Mouse (Mus musculus): ENCODE data around the gene Tmem160.

The Tmem160 gene

DNA sequence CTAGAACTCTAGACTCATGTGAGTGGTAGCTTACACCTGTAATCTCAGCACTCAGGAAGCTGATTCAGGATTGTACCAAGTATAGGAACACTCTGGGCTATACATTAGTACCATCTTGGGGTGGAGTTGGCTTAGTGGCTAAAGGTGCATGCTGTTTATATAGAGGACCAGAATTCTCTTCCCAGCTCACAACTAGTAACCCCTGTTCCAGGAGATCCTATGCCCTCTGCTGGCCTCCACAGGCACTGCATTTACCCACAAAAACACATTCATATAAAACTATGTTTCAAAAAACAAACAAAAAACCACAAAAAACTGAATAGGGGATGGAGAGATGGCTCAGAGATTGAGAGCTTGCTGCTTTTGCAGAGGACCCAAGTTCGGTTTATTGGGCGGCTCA lies 40.8 kb downstream of the Tmem160 start:
- DNase-seq = peak; percentile 42

DNA sequence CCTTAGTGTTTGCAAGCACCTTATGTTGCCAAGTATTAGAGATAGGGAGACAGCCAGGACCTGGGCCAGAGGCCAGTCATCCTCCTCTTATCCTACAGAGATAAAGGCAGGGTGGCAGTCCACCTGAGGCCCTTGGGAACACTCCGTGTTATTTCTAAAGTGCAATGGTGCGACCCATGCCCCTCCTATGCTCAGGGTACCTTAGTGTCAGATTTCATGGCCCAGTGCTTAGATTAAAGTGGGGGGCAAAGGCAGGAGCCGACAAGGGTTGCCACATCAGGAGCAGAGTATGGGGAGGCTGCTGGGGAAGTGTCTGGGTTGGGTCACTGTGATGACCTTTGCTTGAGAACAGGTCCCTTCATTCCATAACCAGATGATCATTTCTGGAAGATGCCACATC lies 43.7 kb downstream of the Tmem160 start:
- no peak for DNase-seq

DNA sequence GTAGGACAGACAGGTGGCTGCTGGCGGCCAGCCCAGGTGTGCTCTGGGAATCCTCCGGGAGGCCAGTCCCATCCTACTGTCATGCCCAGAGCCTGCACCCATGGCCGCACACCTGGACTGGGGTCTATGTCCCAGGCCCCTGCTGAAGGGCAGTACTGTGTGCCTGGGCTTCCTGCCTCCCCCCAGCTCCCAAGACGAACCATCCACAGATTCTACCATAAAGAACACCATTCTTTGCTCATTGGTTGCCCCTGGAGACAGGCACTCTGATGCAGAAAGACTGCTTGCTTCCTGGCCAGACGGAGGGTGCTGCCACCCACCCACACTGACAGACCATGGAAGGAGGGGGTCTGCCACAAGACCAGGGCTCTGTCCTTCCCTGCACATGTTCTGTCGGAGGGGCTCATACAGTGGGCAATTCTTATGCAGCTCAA lies 47.1 kb downstream of the Tmem160 start:
- DNase-seq = no peak

DNA sequence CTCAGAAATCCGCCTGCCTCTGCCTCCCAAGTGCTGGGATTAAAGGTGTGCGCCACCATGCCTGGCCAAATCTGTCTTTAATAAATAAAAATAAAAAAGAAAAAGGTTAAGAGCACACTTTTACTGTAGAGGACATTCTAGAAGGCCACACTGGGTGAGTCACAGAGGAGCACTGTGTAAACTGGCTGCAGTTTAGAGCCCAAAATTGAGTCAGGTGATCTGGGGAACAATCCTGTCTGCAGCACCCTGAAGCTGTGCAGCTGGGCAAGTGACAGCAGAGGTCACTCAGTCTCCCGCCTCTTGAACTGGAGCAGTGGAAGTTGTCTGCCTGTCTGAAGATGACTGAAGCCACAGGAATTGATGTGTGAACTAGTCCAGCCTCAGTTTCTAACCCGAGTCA lies 49.0 kb downstream of the Tmem160 start:
- DNase-seq = no peak

DNA sequence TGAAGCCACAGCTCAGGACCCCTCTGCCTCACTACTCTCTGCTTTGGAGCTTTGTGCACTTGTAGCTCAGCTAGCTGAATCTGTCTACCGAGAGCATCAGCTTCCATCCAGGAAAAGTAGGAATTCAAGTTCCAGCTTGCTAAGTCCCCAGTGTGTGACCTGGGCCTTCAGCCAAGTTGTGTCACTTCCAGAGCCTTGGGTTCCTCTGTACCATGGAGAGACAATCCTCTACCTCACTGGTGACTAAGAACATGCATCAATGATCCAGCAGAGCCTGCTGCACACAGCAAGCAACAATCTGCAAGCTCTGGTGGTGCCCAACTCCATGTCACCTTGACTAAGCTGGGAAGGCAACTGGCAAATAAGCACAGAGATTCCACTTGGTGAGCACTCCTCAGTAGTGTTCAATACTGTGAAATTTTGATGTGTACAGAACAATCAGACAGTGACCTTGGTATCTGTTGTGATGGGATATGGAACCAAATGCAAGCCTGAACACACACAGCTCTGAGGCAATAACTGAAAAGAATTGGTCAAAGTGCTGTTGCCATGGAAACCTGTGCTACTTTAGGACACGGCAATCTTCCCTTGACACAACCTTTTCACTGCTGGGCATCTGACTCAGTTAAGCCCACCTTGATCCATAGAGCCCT lies 52.1 kb downstream of the Tmem160 start:
- DNase-seq = no peak
